Mouse (Mus musculus) kidney, adult 2 months (tissue): ENCODE results near the gene Pgs1.

Experiments
- CTCF ChIP-seq: fragments of 200-500 bp; conservative IDR thresholded peaks from 2 replicates; pipeline ENCODE4 v1.5.1; 2011; ENCODE audit warnings: low read depth, mild to moderate bottlenecking, control low read depth, low read length, moderate library complexity, mixed read lengths; ENCODE audit not compliant: insufficient read depth, insufficient read length
- POLR2A ChIP-seq: fragments of 200-500 bp; IDR thresholded peaks from one replicate; pipeline ENCODE4 v1.6.1; 2011; ENCODE audit warnings: low read depth, low read length, control low read depth

GRCm38 (mm10) chr11:118000083-118000482, 14.0 kb downstream of the Pgs1 start:
- no peak for TF ChIP-seq CTCF
- TF ChIP-seq POLR2A, result no peak
